Mouse (Mus musculus) cerebellum, adult 2 months (tissue): ENCODE measurements around the gene Gpr75. TPM values are rescaled to one million over a fixed set of nuclear protein-coding genes. Genes with fewer than 3 reads are reported as not detected.
A peak's percentile ranks its signal among the peaks of the same experiment; 100 is the strongest.

ENCODE experiments used
- DNase-seq, 2 experiments: peaks; one replicate each; pipeline ENCODE4 v3.0.0; 2021
- H3K27ac ChIP-seq: fragments of 200-500 bp; 2 replicates; pipeline ENCODE4 v1.5.1; 2012; ENCODE audit warnings: low read length, control low read depth, inconsistent platforms; ENCODE audit not compliant: insufficient read depth
- H3K27me3 ChIP-seq: fragments of 200-500 bp; 2 replicates; pipeline ENCODE4 v1.6.1; 2012; ENCODE audit warnings: inconsistent platforms, mild to moderate bottlenecking, low read length, moderate library complexity; ENCODE audit not compliant: control insufficient read depth, insufficient read depth
- H3K4me1 ChIP-seq: fragments of 200-500 bp; 2 replicates; pipeline ENCODE4 v1.6.1; 2011; ENCODE audit warnings: low read length; ENCODE audit not compliant: control insufficient read depth, insufficient read depth
- H3K4me3 ChIP-seq: fragments of 200-500 bp; replicated peaks from 2 replicates; pipeline ENCODE3; 2011; ENCODE audit warnings: mild to moderate bottlenecking, low read depth, low read length, control low read depth; ENCODE audit not compliant: insufficient read depth
- CTCF ChIP-seq: fragments of 200-500 bp; IDR thresholded peaks from 2 replicates; pipeline ENCODE4 v1.5.1; 2011; ENCODE audit warnings: low read depth, mild to moderate bottlenecking, control low read depth, low read length, moderate library complexity, borderline replicate concordance; ENCODE audit not compliant: insufficient read depth
- POLR2A ChIP-seq: fragments of 200-500 bp; IDR thresholded peaks from 2 replicates; pipeline ENCODE4 v1.6.1; 2011; ENCODE audit warnings: low read length, control low read depth, borderline replicate concordance; ENCODE audit not compliant: insufficient read depth
- WGBS: fragments of 180-500 bp; shearing (Covaris S2); methylation state at CpG from one replicate; pipeline ENCODE4 v1.1.7; 2018; 5-methylcytosine and 5-hydroxymethylcytosine counted together
- polyA plus RNA-seq: library from polyadenylated mRNA; depleted of rRNA; stranded (reverse); fragments of >200 nt; gene quantifications from 2 replicates; pipeline ENCODE4 v1.2.3, GENCODE M21; 2012; rRNA removed

The Gpr75 gene
- polyA plus RNA-seq: 14.4 and 16.0 TPM in 2 replicates

DNA sequence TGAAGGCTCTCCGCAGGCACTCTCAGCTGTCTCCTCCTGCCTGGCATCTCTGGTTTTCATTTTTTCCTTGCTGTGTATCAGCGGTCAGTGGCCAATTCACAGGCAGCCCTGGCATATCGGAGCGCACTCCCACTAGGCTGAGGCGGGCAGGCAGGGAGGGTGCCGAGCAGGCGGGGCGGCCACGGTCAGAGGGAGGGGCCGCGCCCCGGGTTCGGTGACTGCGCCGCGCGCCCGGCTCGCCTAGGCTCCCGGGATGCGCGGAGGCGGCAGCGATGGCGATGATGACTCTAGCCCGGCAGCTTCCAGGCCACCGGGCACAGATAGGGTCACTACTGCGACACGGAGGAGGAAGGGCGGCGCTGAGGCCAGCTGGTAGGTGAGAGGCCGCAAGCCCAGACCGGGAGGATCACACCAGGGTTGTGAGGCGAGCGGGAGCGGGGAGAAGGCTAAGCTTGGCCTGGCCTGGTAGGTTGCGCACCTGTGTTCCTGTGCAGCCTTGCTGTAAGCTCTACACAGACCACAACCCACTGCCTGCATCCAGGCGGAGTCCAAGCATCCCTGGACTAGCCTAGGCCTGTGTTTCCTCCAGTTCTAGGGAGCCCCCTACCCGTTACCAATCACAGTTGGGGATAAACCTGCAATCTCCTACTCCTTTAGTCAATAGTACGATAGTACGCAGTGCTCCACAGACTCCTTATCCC is at the start of gene Gpr75, which contains the start of gene Asb3:
TSS of gene Gpr75 (plus strand) at position 188 of the 701 bp plus-strand sequence.
TSS of gene Asb3 (plus strand) at position 246 of the 701 bp plus-strand sequence.
- TF ChIP-seq CTCF: no peak
- TF ChIP-seq POLR2A: peak; percentile 66; the same call in 1 of the 2 replicates
- peak; percentile 91 for DNase-seq
- WGBS: 1% methylated on average over 41 of the region's 41 CpGs

DNA sequence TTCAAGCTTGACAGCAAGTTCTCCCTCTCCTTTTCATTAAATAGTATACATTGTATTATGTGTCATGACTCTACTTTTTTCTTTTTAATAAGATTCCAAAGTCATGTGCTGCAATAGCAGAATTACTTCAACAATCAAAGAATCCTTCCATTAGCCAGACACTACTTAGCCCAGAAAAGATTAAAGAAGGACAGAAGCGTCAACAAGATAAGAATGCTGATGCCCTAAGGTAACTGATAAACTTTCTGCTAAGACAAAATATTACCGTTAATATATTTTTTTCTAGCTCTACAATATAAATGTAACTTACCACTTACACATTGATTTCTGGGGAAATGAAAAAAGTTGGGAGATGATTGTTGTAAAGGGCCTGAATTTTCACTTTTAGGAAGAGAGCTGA is 46.4 kb upstream of the Gpr75 start:
- no peak overlapping the region for H3K27ac ChIP-seq
- TF ChIP-seq POLR2A: no peak
- no peak for TF ChIP-seq CTCF
- 98% methylated on average over 2 of the region's 2 CpGs for WGBS

More for the DNA sequence above, at the start of gene Gpr75, which contains the start of gene Asb3:
- Histone ChIP-seq H3K4me1 (peaks cover 4% of the 10 kb centered on the region; the same call in 1 of the 2 replicates), H3K4me3 (peak within 1 kb of the TSS; percentile 71), H3K27ac (peak within 1 kb of the TSS; percentile 76), H3K27me3 (no peaks in the 10 kb centered on the region)

DNA sequence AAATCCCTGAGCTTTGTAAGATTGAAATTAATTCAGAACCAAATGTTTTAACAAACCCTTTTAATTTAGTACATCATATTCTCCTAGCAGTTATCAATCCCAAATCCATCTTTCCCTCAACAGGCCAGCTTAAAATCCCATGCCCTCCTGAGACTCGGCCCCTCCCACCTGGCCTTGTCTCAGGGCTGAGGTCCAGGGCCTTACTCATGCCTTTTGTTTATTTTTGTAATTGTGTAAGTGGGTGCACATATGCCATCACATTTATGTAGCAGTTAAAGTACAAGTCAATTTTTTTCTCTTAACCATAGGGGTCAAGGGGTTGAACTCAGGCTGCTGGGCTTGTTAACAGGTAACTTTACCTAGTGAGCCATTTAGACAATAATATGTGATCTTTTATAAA is 40.8 kb upstream of the Gpr75 start:
- DNase-seq: peak in 1 of 2 experiments; percentile 28
- WGBS: 39% methylated on average over 1 of the region's 1 CpGs
- Histone ChIP-seq H3K4me3 (no peak overlapping the region), H3K27me3 (no peaks in the 10 kb centered on the region), H3K27ac (no peak overlapping the region), H3K4me1 (no peaks in the 10 kb centered on the region)
- TF ChIP-seq POLR2A: no peak
- TF ChIP-seq CTCF: no peak

More for the DNA sequence above, 46.4 kb upstream of the Gpr75 start:
- H3K27me3 ChIP-seq: no peaks in the 10 kb centered on the region
- H3K4me3 ChIP-seq: no peak overlapping the region
- no peak for DNase-seq
- no peaks in the 10 kb centered on the region for H3K4me1 ChIP-seq

DNA sequence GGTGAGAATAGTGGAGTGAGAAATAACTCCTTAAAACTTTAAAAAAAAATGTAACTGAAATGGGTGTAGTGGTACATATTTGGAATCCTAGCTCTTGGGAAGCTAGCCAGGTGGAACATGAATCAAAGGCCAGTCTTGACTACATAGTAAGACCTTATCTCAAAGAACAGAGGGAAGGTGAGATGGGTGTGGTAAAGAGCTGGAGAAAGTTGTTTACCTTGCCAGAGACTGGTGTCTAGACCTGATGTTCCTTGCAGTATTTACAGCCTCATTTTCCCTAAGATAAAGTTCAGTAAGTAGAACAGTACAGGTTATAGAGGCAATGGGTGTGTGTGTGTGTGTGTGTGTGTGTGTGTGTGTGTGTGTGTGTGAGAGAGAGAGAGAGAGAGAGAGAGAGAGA is 12.7 kb upstream of the Gpr75 start:
- TF ChIP-seq POLR2A (no peak), CTCF (no peak)
- H3K27ac ChIP-seq: no peak overlapping the region
- H3K27me3 ChIP-seq: no peaks in the 10 kb centered on the region
- no peaks in the 10 kb centered on the region for H3K4me1 ChIP-seq
- no peak overlapping the region for H3K4me3 ChIP-seq
- no peak for DNase-seq

DNA sequence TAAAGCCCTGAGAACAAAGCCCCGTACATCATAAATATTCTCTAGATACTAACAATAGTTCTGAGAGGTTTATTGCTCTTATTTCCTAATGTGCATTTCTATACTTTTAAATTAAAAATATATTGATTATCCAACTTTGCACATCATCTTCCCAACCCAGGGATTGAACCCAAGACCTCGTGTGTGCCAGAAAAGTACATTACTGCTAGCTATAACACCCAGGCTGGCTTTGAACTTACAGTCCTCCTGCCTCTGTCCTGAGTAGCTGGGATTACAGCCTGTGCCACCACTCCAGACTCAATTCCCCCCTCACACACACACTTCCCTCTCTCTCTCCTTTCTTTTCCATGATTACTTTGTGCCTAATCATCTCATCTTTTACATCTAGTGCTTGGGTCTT is 3.0 kb downstream of the Gpr75 start:
- H3K4me3 ChIP-seq: no peak overlapping the region
- H3K27me3 ChIP-seq: no peaks in the 10 kb centered on the region
- no peak overlapping the region for H3K27ac ChIP-seq
- H3K4me1 ChIP-seq: peaks cover 4% of the 10 kb centered on the region; the same call in 1 of the 2 replicates
- no peak for DNase-seq
- no peak for TF ChIP-seq CTCF
- TF ChIP-seq POLR2A: no peak
- 96% methylated on average over 2 of the region's 2 CpGs for WGBS

DNA sequence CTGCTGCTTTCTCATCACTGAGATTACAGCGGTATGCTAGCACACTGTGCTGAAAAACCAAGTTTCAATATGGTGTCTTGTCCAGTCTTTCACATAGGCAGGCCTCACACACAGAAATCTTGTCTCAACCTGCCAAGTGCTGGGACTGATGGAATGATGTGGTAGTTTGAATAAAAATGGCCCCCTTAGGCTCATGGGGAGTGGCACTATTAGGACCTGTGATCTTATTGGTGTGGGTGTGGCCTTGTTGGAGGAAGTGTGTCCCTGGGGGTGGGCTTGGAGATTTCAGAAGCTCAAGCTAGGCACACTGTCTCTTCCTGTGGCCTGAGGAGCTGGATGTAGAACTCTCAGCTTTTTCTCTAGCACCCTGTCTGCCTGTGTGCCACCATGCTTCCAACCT is 11.0 kb downstream of the Gpr75 start:
- no peak overlapping the region for H3K4me3 ChIP-seq
- no peak for DNase-seq
- H3K27me3 ChIP-seq: no peaks in the 10 kb centered on the region
- no peak overlapping the region for H3K27ac ChIP-seq
- WGBS: 88% methylated on average over 1 of the region's 1 CpGs
- H3K4me1 ChIP-seq: no peaks in the 10 kb centered on the region
- TF ChIP-seq POLR2A (no peak), CTCF (no peak)

DNA sequence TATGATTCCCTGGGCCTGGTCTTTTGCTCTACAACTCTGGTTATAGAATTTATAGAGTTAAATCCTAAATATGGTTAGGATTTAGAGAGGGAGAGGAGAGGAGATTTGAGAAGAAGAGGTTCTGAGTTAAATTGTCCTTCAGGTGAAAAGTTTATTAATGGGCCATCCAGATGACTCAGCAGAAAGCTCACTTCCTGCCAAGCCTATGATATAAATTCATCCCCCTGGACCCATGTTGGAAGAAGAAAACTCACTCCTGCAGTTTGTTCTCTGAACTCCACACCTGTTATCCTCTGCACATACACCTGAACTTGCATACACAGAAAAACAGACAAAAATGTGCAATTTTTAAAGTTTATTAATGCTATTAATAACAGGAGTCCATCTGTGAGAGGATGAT is 14.2 kb downstream of the Gpr75 start:
- Histone ChIP-seq H3K27me3 (no peaks in the 10 kb centered on the region), H3K4me1 (no peaks in the 10 kb centered on the region), H3K27ac (no peak overlapping the region), H3K4me3 (no peak overlapping the region)
- TF ChIP-seq POLR2A (no peak), CTCF (no peak)
- DNase-seq: no peak

DNA sequence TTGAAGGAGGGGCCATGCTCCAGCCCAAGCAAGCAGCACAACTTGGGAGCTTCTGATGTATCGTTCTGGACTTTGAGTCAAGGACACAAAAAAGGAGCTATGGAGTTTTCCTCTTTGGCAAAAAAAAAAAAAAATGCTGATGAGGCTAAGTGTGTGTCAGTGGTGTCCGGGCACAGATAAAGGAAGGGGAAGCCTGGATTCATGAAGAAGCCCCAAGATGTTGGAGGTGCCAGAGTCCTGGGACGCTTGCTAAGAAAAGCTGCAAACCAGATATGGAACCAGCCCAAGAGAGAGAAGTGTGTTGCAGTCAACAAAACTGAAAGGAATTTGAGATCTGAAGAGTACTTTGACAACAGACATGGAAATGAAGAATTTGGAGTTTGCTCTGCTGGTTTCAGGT is 27.2 kb downstream of the Gpr75 start:
- 97% methylated on average over 3 of the region's 3 CpGs for WGBS
- Histone ChIP-seq H3K27ac (no peak overlapping the region), H3K4me3 (no peak overlapping the region), H3K27me3 (no peaks in the 10 kb centered on the region), H3K4me1 (no peaks in the 10 kb centered on the region)
- DNase-seq: no peak
- TF ChIP-seq POLR2A: no peak
